Mouse (Mus musculus): ENCODE results near the gene Adamts9.

GRCm38 (mm10) chr6:92987846-92988619 is 44.7 kb upstream of the Adamts9 start:
- TF ChIP-seq POLR2A (IDR thresholded peaks at IDR 0.05; ENCODE audit: low read depth, low read length) (no peak), CTCF (IDR thresholded peaks at IDR 0.05; ENCODE audit: borderline replicate concordance, insufficient read depth, low read length) (no peak)
